Mouse (Mus musculus): ENCODE results near the gene Hprt. TPM values are rescaled to one million over a fixed set of nuclear protein-coding genes. Genes with fewer than 3 reads are reported as not detected.
A peak's percentile ranks its signal among the peaks of the same experiment; 100 is the strongest.

Hprt gene
- polyA plus RNA-seq, 1 experiment from 2014 or later = 127 TPM

DNA sequence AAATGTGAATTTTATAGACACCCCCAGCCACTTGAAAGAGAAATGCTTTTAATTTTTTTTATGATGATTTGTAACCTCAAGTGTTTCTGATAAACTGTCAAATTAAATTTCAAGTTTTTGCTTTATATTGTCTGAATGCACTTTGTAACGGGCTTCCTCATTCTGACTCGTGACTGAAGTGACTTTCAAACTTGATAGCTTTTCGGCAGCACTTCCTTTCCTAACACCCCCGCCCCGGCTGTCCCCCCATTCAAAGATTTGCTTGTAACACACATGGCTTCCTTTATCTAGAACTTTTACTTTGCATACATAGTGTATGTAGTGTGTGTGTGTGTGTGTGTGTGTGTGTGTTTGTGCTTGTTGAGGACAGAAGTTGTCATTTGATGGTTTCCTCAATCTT, 41.6 kb downstream of the Hprt start:
- 39% methylated on average over 5 of the region's 5 CpGs for WGBS
- H3K9me3 ChIP-seq (ENCODE audit: low read length) = no peaks in the 10 kb centered on the region
- no peak overlapping the region for H3K27ac ChIP-seq (ENCODE audit: low read length)
- no peak overlapping the region for H3K4me3 ChIP-seq (ENCODE audit: low read depth, low read length)
- ATAC-seq = no peak
- no peak overlapping the region for H3K4me2 ChIP-seq (replicated peaks; ENCODE audit: low read depth, low read length)
- no peaks in the 10 kb centered on the region for H3K4me1 ChIP-seq (ENCODE audit: insufficient read depth, low read depth, low read length)
- H3K9ac ChIP-seq (replicated peaks; ENCODE audit: low read depth) = no peak overlapping the region
- DNase-seq (ENCODE audit: low spot score) = no peak
- TF ChIP-seq EP300 (IDR thresholded peaks at IDR 0.05) (no peak), CTCF (IDR thresholded peaks at IDR 0.05) (no peak)
- H3K27me3 ChIP-seq (replicated peaks; ENCODE audit: insufficient read depth, low read length) = no peaks in the 10 kb centered on the region
- no peaks in the 10 kb centered on the region for H3K36me3 ChIP-seq (ENCODE audit: insufficient read depth, low read length)

DNA sequence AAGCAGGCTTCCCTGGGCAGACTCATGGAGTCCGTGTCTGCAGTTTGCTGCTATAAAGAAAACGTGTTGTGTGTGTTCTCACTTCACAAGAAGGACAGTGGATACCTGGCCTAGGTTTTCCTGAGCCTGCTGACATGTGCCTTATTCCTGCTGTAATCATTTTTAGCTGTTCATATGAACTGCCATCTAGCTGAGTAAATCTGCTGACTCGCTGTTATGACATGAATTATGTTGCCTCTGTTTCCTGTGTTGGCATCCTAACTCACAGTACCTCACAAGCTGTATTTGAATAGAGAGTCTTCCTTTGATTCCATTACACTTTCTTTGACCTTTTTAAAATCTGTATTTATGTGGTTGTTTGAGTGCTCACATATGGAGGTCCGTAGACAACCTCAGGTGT, 50.3 kb downstream of the Hprt start:
- WGBS = 74% methylated on average over 4 of the region's 4 CpGs
- H3K27me3 ChIP-seq (replicated peaks; ENCODE audit: insufficient read depth, low read length) = no peaks in the 10 kb centered on the region
- H3K27ac ChIP-seq (ENCODE audit: low read length) = no peak overlapping the region
- ATAC-seq (no peak), DNase-seq (ENCODE audit: low spot score) (no peak)
- no peak overlapping the region for H3K4me2 ChIP-seq (replicated peaks; ENCODE audit: low read depth, low read length)
- H3K9me3 ChIP-seq (ENCODE audit: low read length) = no peaks in the 10 kb centered on the region
- H3K4me3 ChIP-seq (ENCODE audit: low read depth, low read length) = no peak overlapping the region
- no peaks in the 10 kb centered on the region for H3K4me1 ChIP-seq (ENCODE audit: insufficient read depth, low read depth, low read length)
- no peaks in the 10 kb centered on the region for H3K36me3 ChIP-seq (ENCODE audit: insufficient read depth, low read length)
- no peak for TF ChIP-seq CTCF (IDR thresholded peaks at IDR 0.05)
- no peak for TF ChIP-seq EP300 (IDR thresholded peaks at IDR 0.05)
- no peak overlapping the region for H3K9ac ChIP-seq (replicated peaks; ENCODE audit: low read depth)

DNA sequence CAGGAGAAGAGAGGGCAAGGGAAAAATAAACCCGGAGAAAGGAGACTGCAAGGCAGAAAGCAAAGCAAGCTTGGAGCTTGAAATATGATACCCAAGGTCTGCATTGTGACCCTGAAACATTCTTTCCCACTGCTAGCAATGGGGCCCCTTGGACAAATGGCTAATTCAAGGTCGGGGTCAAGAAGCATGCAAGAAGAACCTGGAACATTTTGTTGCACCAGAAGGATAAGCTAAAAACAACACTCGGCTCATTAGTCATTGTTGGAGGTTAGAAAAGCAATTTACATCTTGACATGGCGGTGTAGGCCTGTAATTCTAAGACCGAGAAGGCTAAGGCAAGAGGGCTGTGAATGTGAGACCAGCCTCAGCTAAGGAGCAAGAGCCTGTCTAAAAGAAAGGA, 51.7 kb downstream of the Hprt start:
- no peak overlapping the region for H3K4me3 ChIP-seq (ENCODE audit: low read depth, low read length)
- H3K27ac ChIP-seq (ENCODE audit: low read length) = no peak overlapping the region
- H3K27me3 ChIP-seq (replicated peaks; ENCODE audit: insufficient read depth, low read length) = no peaks in the 10 kb centered on the region
- no peaks in the 10 kb centered on the region for H3K9me3 ChIP-seq (ENCODE audit: low read length)
- no peak overlapping the region for H3K4me2 ChIP-seq (replicated peaks; ENCODE audit: low read depth, low read length)
- H3K9ac ChIP-seq (replicated peaks; ENCODE audit: low read depth) = no peak overlapping the region
- H3K36me3 ChIP-seq (ENCODE audit: insufficient read depth, low read length) = no peaks in the 10 kb centered on the region
- TF ChIP-seq EP300 (IDR thresholded peaks at IDR 0.05) = no peak
- TF ChIP-seq CTCF (IDR thresholded peaks at IDR 0.05) = no peak
- ATAC-seq = no peak
- H3K4me1 ChIP-seq (ENCODE audit: insufficient read depth, low read depth, low read length) = no peaks in the 10 kb centered on the region
- DNase-seq (ENCODE audit: low spot score) = no peak
- WGBS = 48% methylated on average over 5 of the region's 5 CpGs

DNA sequence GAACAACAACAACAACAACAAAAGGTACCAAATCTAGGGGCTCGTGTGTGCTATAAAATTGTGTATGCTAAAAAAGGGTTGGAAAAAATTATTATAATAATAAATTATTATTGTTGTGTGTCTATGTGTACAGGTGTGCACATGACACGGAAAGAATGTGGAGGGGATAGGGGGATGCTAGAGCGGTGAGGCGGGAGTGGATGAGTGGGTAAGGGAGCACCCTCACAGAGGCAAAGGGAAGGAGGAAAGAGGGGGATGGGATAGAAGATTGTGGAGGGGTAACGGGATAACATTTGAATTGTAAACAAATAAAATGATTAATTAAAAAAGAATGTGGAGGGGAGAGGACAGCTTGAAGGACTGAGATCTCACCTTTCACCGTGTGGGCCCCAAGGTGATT, 52.2 kb downstream of the Hprt start:
- DNase-seq (ENCODE audit: low spot score) = no peak
- no peaks in the 10 kb centered on the region for H3K36me3 ChIP-seq (ENCODE audit: insufficient read depth, low read length)
- H3K4me2 ChIP-seq (replicated peaks; ENCODE audit: low read depth, low read length) = no peak overlapping the region
- H3K4me1 ChIP-seq (ENCODE audit: insufficient read depth, low read depth, low read length) = no peaks in the 10 kb centered on the region
- H3K4me3 ChIP-seq (ENCODE audit: low read depth, low read length) = no peak overlapping the region
- H3K27ac ChIP-seq (ENCODE audit: low read length) = no peak overlapping the region
- TF ChIP-seq CTCF (IDR thresholded peaks at IDR 0.05) (no peak), EP300 (IDR thresholded peaks at IDR 0.05) (no peak)
- no peak overlapping the region for H3K9ac ChIP-seq (replicated peaks; ENCODE audit: low read depth)
- no peak for ATAC-seq
- WGBS = 82% methylated on average over 6 of the region's 6 CpGs
- H3K9me3 ChIP-seq (ENCODE audit: low read length) = no peaks in the 10 kb centered on the region
- no peaks in the 10 kb centered on the region for H3K27me3 ChIP-seq (replicated peaks; ENCODE audit: insufficient read depth, low read length)

DNA sequence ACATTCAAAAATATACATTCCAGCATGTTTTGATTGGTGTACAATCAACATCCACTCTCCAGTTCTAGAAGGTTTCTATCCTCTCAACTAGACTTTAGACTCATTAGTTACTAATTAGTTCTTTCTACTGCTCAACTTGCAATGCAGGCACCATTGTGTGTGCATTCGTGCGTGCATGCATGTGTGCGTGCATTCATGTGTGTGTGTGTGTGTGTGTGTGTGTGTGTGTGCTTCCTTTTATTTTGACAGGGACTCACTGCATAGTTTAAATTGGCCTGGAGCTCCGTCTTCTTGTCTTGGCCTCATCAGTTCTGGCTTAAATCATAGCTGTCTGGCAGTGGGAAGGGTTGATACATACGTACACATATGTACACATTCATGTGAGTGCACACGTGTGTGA, 53.1 kb downstream of the Hprt start:
- DNase-seq (ENCODE audit: low spot score) (no peak), ATAC-seq (no peak)
- Histone ChIP-seq H3K4me2 (replicated peaks; ENCODE audit: low read depth, low read length) (no peak overlapping the region), H3K9me3 (ENCODE audit: low read length) (no peaks in the 10 kb centered on the region), H3K4me3 (ENCODE audit: low read depth, low read length) (no peak overlapping the region), H3K9ac (replicated peaks; ENCODE audit: low read depth) (no peak overlapping the region), H3K4me1 (ENCODE audit: insufficient read depth, low read depth, low read length) (no peaks in the 10 kb centered on the region), H3K36me3 (ENCODE audit: insufficient read depth, low read length) (no peaks in the 10 kb centered on the region), H3K27ac (ENCODE audit: low read length) (no peak overlapping the region), H3K27me3 (replicated peaks; ENCODE audit: insufficient read depth, low read length) (no peaks in the 10 kb centered on the region)
- TF ChIP-seq EP300 (IDR thresholded peaks at IDR 0.05) = no peak
- no peak for TF ChIP-seq CTCF (IDR thresholded peaks at IDR 0.05)
- 88% methylated on average over 6 of the region's 6 CpGs for WGBS

DNA sequence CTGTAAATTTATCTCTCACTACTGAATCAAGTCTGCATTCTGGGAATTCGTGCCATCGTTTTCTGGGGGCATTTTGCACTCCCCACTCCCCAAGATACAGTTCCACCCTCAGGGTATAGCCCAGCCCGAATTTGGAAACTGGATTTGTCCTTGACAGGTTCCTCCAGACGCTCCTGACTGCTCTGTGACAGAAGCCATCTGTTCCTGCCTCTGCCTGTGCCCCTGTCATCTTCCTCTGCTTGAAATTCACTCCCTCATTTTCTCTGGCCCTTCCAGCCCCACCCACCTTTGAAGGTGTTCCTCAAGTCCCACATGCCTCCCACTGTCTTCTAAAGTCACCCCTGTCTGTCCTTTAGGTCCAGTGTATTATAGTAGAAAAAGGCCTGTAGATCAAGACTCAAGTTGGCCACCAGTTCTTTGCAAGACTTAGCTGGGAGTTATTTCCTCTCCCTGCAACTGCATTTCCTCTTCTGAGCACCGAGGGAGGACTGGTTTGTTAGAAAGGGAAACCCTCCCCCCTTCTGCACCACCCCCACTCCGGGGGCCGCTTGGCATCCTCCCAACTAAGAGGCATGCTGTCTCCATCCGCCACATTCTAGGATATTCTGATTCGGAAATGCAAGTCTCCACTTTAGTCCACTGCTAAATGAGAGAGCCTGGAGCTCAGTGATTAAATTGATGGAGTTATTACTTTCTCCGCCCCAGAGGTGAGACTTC, 57.4 kb downstream of the Hprt start:
- H3K4me1 ChIP-seq (ENCODE audit: insufficient read depth, low read depth, low read length) = no peaks in the 10 kb centered on the region
- ATAC-seq (peak; percentile 62; the same call in 1 of the 2 replicates), DNase-seq (ENCODE audit: low spot score) (no peak)
- no peaks in the 10 kb centered on the region for H3K27me3 ChIP-seq (replicated peaks; ENCODE audit: insufficient read depth, low read length)
- no peak overlapping the region for H3K4me3 ChIP-seq (ENCODE audit: low read depth, low read length)
- H3K9me3 ChIP-seq (ENCODE audit: low read length) = no peaks in the 10 kb centered on the region
- H3K4me2 ChIP-seq (replicated peaks; ENCODE audit: low read depth, low read length) = no peak overlapping the region
- no peaks in the 10 kb centered on the region for H3K36me3 ChIP-seq (ENCODE audit: insufficient read depth, low read length)
- 24% methylated on average over 10 of the region's 10 CpGs for WGBS
- no peak overlapping the region for H3K9ac ChIP-seq (replicated peaks; ENCODE audit: low read depth)
- no peak for TF ChIP-seq CTCF (IDR thresholded peaks at IDR 0.05)
- no peak for TF ChIP-seq EP300 (IDR thresholded peaks at IDR 0.05)
- H3K27ac ChIP-seq (ENCODE audit: low read length) = 0 out of 2 replicates have a peak overlapping the region, but pooled peaks have one; percentile 12

All from lung, postnatal 0 days (tissue).